Mouse (Mus musculus): ENCODE results near the gene Stx8.

The Stx8 gene

DNA sequence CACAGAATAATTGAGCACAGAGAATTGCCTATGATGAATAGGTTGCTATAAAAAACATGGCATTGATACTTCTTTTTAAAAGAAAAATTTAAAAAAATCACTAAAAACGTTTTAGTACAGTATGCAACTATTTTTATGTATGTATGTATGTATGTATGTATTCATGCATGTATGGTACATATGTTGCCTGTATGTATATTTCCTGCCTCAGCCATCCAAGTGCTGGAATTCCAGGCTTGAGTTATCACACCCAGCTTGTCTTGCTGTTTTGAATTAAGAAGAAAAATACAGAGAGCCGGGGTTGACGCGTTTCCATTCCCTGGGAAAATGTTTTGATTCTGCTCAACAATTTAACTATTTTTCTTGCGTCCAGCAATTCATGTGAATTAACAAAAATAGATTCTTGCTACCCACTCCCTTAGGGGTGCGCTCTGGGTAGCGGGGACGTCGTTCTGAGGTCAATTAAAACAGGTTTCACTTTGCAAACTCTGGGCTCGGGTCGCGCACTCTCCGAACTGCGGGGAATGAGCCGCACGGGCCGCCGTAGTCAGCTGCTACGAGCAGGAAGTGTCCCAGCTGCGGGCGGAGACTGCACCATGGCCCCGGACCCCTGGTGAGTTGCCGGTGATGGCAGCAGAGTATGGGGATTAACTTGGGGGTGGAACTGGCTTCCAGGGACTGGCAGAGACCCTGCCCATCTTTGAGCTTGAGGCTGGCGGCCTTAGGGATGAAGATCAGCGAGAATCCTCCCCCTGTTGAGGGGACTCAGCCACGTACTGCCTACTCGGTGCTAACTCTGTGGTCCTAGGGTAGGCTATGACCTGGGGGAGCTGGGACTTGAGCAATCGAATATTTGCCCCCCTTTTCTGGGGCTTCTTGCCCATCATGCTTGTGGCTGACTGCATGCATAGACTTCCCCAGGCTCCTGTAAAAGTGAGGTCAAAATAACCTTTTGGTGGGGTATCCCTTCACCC lies at the start of gene Stx8:
Gene Stx8, plus strand, starts transcription at position 289 of the 974 bp plus-strand sequence.
- peak; percentile 89 to 94 for DNase-seq (ENCODE audit: low spot score in 2 of 2)

DNA sequence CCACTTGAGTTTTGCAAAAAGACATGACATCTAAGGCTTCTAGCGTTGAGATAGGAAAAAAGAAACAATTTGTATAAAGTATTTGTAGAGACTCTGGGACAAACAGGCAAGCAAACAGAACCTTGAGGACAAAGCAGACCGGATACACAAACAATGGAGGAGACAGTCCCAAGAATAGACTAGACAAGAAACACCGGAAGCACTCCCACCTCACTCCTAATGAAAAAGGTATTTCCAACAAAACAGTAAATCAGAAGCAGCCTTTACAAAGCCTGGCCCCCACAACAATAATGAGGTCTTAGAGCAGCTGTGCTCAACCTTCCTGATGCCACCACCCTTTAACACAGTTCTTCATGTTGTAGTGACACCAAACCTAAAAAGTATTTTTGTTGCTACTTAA lies 48.9 kb upstream of the Stx8 start:
- no peak for DNase-seq (ENCODE audit: low spot score in 2 of 2)

DNA sequence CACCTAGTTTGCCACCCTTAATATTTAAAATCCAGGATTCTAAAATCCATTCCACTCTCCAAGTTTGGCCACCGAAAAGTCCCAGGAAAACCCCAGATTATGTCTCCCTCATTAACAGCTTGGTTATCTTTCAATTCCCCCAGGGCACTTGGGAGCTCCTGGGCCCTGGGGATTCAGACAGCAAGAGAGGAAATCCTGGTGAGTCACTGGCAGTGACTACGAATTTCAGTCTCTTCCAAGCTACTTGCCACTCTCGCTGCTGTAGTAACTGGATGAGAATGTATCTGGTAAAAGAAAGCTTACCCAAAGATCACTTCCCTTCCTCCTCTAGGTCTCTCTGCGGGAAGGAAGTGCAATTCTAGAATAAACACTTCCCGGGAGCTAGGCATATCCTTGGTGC lies 46.4 kb upstream of the Stx8 start:
- DNase-seq (ENCODE audit: low spot score in 2 of 2): no peak

DNA sequence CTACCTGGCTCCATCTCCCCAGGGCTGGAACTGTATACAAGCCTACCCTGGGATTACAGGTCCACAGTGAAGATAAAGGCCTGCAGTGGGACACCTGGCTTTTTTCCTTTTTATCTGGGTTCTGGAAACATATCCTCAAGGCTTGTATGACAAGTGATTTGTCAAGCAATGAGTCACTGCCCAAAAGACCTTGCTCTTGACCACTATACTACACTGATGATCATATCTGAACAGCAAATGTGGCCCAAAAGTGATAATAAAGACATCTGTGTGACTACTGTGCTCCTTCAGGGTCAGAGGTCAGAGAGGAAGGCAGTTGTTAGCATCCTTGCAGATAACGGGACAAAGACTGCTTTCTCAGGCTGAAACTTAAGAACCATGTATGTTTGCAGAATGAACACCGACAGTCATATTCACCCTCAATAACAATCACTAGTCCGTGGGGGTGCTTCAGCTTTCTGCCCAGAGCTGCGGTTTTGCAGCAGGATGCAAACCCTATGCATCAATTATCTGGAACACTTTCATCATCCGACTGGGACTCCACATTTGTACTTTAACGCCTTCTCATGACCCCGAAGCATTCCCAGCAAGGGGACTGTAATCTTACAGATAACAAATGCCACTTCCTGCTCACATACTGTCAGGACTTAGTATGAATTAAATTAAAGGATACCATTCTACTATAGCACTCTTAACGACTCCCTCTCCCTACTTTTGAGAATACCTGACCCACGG lies 45.6 kb upstream of the Stx8 start:
- no peak for DNase-seq (ENCODE audit: low spot score in 2 of 2)

DNA sequence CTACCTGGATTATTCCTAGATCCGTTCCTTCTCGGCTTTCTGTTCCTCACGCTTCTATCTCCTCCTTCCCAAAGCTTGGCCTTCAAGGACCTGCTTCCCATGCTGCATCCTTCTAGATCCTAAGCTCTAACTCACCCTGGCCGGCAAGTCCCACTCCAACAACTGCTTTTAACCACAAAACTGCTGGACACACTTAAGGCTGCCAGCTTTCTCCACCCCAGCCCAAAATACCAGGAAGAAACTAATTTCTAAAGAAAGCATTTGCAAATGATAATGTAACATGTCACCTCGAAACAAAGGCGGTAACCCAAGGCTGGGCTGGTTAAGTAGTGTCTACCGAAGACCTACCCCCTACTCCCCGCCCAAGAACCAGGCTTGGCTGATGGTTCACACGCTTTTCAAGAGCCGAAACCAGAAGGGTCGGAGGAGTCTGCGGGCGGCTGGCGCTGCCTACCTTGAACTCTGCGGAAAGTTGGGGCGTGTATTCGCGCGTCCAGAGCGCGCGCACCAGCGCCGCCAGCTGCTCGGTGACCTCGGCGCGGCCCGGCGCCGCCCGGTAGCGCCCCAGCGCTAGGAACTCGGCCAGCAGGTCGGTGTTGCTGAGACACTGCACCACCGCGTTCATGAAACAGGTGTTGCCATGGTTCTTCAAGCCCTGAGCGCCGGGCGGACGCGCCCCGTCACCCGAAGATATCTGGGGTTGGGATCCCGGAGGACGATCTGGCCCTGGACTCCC lies 44.7 kb upstream of the Stx8 start:
- DNase-seq (ENCODE audit: low spot score in 2 of 2): peak; percentile 39 to 61

DNA sequence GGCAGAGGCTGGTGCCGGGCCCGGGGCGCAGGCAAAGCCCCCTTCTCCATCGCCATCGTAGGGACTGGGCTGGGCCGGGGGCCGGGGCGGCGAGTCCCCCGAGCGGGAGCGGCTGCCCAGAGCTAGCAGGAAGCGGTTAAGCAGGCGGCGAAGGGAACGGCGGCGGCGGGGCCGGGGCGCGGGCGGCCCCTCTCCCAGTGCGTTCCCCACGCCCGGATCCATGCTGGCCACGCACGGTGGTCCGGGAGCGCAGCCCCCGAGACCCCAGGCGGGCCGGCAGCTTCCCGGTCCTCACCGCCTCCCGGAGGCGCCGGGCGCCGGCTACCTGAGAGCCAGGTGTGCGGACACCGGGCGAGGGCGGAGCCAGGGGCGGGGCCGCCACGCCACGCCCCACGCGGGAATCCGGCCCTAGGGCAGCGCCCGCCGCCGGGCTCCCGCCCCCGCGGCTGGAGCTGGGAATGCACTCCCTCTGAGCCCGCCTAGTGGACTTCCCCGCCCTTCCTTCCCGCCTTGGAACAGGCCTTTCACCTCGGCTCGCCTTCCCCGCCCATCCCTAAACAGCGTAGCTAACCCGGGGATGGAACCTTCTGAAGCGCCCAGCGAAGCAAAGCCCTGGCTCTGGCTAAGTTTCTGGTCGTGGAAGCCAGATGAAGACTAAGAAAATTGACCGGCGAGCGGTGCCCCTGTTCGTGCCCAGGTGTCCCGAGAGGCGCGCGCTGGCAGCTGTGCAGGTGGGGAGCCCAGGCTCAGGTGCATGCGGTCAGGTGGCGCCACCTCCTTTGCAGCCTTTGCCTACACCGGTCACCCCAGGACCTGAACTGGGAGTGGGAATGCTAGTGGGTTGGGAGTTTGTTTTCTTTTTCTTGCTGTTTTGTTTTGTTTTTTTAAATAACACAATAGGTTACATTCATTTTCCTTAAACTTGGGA lies 43.9 kb upstream of the Stx8 start, which contains the start of gene Usp43:
Gene Usp43, minus strand, starts transcription at position 327 of the 928 bp plus-strand sequence.
- peak; percentile 66 to 75 for DNase-seq (ENCODE audit: low spot score in 2 of 2)

DNA sequence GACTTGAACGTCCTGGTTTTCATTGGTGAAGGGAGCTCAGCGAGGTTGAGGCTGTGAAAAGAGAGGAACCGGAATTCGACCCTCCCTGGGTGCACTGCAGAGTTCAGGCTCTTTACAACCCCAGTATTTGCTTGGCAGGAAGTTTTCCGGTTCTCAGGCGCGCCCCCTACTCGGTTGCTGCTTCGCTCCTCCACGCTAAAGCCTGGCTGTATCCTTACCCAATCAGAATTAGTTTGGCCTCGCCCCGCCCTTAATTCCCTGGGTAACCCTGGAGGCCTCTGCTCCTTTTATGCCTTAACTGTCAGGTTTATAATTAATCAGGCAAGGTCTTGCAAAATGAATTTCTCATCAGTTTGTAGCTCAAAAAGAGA lies 43.3 kb upstream of the Stx8 start:
- DNase-seq (ENCODE audit: low spot score in 2 of 2): peak; percentile 41 to 72

DNA sequence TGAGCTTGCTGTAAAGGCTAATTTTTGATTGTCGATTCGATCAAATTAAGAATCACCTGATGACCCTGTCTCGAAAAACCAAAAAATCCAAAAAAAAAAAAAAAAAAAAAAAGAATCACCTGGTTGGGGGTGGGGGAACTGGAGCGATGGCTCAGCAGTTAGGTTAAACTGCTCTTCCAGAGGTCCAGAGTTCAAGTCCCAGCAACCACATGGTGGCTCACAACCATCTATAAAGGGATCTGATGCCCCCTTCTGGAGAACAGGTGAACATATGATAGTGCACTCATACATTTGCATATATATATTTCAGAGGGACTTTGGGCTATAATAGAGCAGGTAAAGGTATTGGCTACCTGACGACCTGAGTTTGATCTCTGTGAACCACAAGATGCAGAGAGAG lies 42.3 kb upstream of the Stx8 start:
- DNase-seq (ENCODE audit: low spot score in 2 of 2): no peak

DNA sequence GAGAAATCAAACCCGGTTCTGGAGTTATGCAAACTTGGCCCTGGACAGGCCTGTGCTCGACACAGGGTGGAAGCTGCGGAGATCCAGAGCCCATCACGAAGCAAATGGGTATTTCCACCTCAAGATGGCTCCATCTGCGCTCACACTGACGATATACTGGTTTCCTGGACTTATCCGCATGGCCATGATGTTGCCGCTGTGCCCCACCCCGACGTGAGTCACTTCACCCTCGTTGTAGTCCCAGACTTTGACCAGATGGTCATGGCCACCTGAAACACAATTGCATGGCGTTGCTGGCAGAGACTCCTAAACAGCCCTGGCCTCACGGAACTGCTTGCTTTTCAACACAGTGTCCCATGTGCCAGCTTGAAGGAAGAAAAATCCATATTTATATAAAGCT lies 41.0 kb upstream of the Stx8 start:
- DNase-seq (ENCODE audit: low spot score in 2 of 2): no peak

DNA sequence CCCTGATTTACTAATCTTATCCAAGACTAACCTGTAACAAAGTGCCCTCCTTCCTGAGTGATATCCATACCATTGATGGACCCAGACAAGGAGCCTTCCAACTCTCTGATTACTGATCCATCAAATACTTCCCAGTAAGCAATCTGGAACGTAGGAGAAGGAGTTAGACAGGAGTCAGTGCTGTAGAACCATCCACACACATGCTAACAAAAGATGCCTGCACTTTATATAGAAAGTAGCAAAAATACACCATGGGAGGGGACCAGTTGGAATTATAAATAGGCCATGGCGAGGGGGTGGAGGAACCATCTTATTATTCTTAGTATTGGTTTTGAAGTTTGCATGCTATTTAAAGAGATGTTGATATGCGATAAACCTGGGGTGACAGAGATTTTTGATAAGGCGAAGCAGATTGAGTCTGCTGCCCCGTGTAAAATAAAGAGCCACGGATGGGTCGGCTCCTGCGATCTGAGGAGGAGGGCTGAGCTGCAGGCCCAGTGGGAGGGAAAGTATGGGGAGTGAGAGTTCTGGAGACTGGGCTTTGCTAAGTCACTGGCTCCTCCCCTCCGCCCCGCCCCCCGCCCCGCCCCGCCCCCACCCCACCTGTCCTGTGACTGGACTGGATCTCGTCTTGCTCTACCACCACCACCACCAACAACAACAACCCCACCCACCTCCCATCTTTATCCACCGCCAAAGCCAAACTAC lies 39.5 kb upstream of the Stx8 start:
- no peak for DNase-seq (ENCODE audit: low spot score in 2 of 2)

DNA sequence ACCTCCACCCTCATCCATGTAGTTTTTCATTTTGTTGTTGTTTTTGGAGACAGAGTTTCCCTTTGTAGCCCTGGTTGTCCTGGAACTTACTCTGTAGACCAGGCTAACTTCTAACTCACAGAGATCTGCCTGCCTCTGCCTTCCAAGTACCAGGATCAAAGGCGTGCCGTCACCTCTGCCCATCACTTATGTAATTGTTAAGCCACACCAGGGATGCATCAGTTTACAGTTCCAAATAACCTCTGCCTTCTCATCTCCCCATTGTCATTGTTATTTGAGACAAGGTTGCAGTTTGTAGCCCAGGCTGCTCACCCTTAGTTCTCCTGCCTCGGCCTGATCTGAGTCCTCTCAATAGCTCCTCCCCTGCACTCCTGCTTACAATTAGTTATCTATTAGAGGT lies 33.8 kb upstream of the Stx8 start:
- no peak for DNase-seq (ENCODE audit: low spot score in 2 of 2)

DNA sequence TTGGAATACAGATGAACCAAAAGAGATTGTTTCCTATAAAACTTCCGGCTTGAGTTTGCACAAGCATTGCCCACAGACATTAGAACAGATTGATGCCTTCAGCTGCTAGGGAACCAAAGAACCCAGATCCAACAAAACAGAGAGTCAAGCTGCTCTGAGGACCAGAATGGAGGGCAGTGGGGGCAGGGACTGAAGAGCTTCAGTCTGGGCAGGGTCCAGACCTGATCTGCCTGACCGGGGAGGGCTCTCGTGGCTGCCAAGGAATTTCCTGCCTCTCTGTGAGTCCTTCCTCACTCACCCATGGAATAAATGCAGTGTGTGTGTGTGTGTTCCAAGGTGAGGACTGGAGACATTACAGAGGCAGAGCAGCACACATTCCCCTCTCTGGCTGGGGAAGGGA lies 17.8 kb upstream of the Stx8 start:
- no peak for DNase-seq (ENCODE audit: low spot score in 2 of 2)

DNA sequence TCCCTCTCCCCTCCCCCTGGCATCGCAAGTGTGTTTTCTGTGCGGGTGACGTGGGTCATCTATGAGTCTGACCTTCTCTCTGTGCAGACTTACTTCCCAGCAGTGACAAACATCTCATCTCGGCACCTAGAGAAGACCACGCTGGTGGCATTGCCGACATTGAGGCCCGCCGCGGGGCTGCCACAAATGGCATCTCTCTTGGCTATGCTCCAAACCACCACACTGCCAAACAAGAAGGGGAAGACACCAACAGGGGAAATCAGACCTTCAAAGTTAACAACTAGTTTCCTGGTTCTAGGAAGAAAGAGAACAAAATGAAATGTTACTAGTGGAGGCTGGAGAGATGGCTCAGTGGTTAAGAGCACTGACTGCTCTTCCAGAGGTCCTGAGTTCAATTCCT lies 16.5 kb upstream of the Stx8 start:
- DNase-seq (ENCODE audit: low spot score in 2 of 2): no peak

DNA sequence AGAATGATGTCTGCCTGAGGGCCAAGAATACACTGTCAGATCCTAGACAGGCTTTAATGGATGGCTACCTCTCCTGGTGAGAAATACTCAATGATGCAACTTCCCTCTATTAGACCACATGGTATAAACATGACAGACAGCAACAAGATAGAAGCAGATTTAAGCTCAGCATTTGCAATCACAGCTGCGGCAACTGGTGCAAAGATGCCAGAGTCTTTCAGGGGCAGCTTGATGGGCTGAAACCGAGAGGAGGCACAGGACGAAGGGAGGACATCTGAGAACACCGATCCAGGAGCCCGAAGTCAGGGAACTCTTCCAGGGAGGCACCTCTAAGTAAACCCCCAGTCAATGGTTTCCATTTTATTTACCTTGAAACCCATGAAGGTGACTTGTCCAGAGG lies 12.4 kb upstream of the Stx8 start:
- DNase-seq (ENCODE audit: low spot score in 2 of 2): no peak

DNA sequence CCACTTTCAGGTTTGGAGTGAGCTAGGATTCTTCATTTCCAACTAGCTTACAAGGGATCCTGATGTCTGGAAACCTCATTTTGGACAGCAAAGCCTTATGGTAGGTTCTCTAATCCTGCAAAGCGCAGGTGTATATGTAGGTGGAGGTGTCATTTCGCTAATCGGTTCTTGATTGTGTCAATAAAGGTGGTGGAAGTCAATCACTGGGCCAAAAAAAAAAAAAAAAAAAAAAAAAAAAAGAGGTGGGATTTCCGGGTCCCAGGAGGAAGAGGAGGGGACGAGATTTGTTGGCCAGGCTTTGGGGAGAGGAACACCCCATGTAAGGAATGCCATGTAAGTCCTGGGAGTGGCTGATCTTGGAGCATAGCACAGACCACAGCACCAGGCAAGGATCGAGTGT lies 11.6 kb upstream of the Stx8 start:
- DNase-seq (ENCODE audit: low spot score in 2 of 2): no peak

DNA sequence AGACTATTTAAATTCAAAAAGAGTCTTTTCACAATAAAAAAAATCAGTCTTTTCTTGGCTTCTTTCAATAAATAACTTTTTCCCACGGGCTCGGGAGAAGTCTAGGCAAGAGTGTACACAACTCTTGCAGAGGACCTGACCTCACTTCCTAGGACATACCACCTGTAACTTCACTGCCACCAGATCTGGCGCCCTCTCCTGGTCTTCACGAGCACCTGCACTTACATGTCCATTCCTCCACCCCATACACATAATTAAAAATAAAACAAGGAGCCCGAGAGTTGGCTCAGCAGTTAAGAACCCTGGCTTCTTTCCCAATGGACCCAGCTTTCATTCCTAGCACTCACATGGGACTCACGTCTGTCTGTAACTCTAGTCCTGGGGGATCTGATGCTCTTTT lies 1.9 kb upstream of the Stx8 start:
- no peak for DNase-seq (ENCODE audit: low spot score in 2 of 2)

DNA sequence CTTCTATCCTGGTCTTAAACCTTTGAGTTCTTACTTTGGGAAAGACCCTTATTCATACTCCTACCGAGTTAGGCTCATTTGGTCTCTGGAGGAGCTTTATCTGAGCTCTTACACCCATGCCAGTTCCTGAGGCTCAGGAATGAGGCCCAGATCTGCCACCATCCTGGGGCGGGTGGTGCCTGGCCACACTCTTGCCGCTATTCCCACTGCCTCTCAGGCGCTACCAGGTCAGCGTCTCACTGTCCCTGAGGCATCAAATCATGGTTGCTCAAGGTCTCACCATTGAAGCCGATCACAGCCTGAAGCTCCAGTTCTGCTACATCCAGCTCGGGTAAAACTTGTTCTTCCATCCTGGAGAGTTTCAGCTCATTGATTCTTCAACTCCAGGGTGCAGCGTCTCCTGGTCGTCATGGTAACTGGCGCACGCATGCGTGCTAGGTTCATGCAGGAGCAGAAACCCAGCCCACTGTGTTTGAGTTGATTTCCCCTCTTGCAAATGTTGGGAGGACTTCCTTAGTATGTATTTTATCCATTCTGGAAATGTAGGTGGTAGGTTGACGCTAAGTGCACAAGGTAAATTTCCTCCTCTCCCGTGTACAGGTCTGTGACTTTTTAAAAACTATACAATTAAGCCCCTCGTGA lies 630 bp upstream of the Stx8 start, which contains the start of gene Cfap52:
Gene Cfap52, minus strand, starts transcription at position 410 of the 642 bp plus-strand sequence.
- DNase-seq (ENCODE audit: low spot score in 2 of 2): peak; percentile 72 to 82

DNA sequence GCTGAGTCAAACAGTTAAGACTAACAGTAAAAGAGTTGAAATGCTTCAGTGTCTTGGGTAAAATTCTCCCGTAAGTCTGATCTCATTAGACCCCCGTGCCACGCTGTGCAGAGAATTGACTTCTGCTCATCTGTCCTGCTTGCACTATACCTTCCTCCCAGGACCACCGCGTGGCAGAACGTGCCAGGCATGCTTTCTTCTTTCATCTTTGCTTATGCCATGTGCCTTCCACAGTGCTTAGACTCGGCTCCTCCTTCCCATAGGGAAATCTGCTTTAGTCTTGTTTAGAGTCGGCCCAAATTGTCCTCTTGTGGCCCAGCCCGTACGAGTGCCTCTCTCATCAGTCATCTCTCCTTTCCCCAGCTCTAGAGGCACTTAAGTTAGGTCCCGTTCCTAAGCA lies 1.8 kb downstream of the Stx8 start:
- no peak for DNase-seq (ENCODE audit: low spot score in 2 of 2)

DNA sequence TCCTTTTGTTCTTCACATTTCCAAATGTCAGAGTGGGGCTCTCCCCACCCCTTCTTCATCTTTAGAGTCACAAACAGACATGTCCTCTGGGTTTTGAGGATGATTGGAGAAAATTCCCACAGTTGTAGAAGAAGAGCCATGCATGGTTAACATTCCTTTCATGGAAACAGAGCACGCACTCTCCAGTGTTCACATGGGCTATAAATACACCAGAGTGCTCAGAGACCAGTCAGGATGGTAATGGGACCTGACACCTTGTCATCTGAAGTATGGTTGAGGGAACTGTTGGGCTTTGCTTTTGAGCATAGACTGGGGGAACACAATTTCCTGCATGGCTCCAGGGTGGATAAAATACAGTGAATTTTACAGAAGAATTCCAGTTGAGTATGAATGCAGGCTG lies 6.6 kb downstream of the Stx8 start:
- DNase-seq (ENCODE audit: low spot score in 2 of 2): no peak

DNA sequence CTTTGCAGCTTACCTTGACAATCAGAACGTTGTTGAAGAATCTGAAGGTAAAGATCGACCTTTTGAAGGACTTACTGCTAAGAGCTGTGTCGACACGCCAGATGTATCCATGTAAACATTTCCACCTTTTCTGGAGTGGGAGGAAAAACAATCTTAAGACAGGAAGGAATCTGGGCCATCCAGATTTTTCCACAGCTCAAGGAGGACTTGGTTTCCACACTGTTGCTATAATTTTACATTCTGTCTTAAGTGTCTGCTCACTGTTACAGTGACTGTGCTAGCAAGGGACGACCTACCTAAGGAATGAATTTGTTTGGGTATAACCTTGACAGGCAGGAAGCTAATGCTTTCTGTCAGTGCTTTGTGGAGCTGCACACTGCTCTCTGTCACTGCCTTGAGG lies 7.2 kb downstream of the Stx8 start:
- DNase-seq (ENCODE audit: low spot score in 2 of 2): no peak

Data from urinary bladder, postnatal 36 days (tissue).